Mouse (Mus musculus) liver, postnatal 0 days (tissue): ENCODE measurements around the gene Arl13b.

Source experiments
- CTCF ChIP-seq: sonication (generic); IDR thresholded peaks from 2 replicates; pipeline ENCODE4 v1.5.1; 2016; ENCODE audit warnings: antibody characterized with exemption, low read depth
- EP300 ChIP-seq: IDR thresholded peaks from 2 replicates; pipeline ENCODE4 v1.6.1; 2016; ENCODE audit warnings: antibody characterized with exemption, low read depth, mild to moderate bottlenecking

DNA sequence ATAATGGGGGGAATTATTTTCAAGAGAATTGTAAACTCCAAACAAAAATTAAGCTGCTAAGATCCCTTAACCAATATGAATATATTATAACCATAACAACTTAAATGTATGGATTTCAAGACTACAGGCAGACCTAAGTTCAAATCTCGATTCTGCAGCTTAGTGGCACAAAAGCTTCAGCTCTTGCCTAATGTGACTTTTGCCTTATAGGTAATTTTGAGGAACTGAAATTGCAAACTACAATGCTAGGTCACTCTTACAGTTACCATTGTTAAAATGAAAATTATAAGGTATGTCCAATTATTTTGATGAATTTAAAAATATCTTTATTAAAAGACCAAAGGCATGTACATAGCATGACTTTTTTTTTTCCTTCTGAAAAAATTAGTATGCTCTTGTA lies 50.2 kb downstream of the Arl13b start:
- TF ChIP-seq CTCF (no peak), EP300 (no peak)
